Mouse (Mus musculus) limb, embryonic 15.5 days (tissue): ENCODE data around the gene Cntnap4. TPM values are rescaled to one million over a fixed set of nuclear protein-coding genes. Genes with fewer than 3 reads are reported as not detected.

Experiments
- ATAC-seq: fragments of 200-750 bp; cut with Nextera tagmentation; 2 replicates; pipeline ENCODE4 v1.8.0; 2017; ENCODE audit warnings: low read depth, moderate TSS enrichment; ENCODE audit not compliant: insufficient number of reproducible peaks, low FRiP score, low TSS enrichment
- H3K27ac ChIP-seq: fragments of 300-500 bp; sonication (generic); 2 replicates; pipeline ENCODE4 v1.5.1; 2015; ENCODE audit warnings: moderate library complexity, mild to moderate bottlenecking, inconsistent platforms
- H3K27me3 ChIP-seq: fragments of 300-500 bp; sonication (generic); 2 replicates; pipeline ENCODE4 v1.6.1; 2015; ENCODE audit warnings: inconsistent platforms
- H3K36me3 ChIP-seq: fragments of 300-500 bp; sonication (generic); 2 replicates; pipeline ENCODE4 v1.6.1; 2015; ENCODE audit warnings: inconsistent platforms
- H3K4me1 ChIP-seq: fragments of 300-500 bp; sonication (generic); 2 replicates; pipeline ENCODE4 v1.6.1; 2015; ENCODE audit warnings: inconsistent platforms
- H3K4me2 ChIP-seq: fragments of 300-500 bp; sonication (generic); 2 replicates; pipeline ENCODE4 v1.6.1; 2015; ENCODE audit warnings: mild to moderate bottlenecking, inconsistent platforms
- H3K4me3 ChIP-seq: fragments of 300-500 bp; sonication (generic); 2 replicates; pipeline ENCODE4 v1.5.1; 2015; ENCODE audit warnings: mild to moderate bottlenecking, inconsistent platforms
- H3K9ac ChIP-seq: fragments of 300-500 bp; sonication (generic); 2 replicates; pipeline ENCODE4 v1.6.1; 2015; ENCODE audit warnings: inconsistent platforms
- H3K9me3 ChIP-seq: fragments of 300-500 bp; sonication (generic); 2 replicates; pipeline ENCODE4 v1.6.1; 2016; ENCODE audit warnings: inconsistent platforms
- WGBS: fragments of 180-500 bp; shearing (Covaris S2); methylation state at CpG from one replicate; pipeline ENCODE4 v1.1.7; 2015; 5-methylcytosine and 5-hydroxymethylcytosine counted together
- polyA plus RNA-seq: library from polyadenylated mRNA; unstranded; fragments of >200 nt; fragmentation: Nextera tagmentation; extraction: Ambion mirVana; gene quantifications from 2 replicates; pipeline ENCODE4 v1.2.1, GENCODE M21; 2015

Gene Cntnap4
- polyA plus RNA-seq, 1 experiment from 2014 or later: 3.6 TPM

GRCm38 (mm10) chr8:112922151-112922550, 352.3 kb downstream of the Cntnap4 start:
- Histone ChIP-seq H3K9ac (no peak overlapping the region), H3K4me1 (no peaks in the 10 kb centered on the region), H3K36me3 (no peaks in the 10 kb centered on the region), H3K27ac (no peak overlapping the region), H3K27me3 (no peaks in the 10 kb centered on the region), H3K4me3 (no peak overlapping the region), H3K4me2 (no peak overlapping the region), H3K9me3 (no peaks in the 10 kb centered on the region)
- ATAC-seq: no peak

GRCm38 (mm10) chr8:112922789-112923188, 352.9 kb downstream of the Cntnap4 start:
- H3K4me1 ChIP-seq: no peaks in the 10 kb centered on the region
- no peaks in the 10 kb centered on the region for H3K36me3 ChIP-seq
- no peak overlapping the region for H3K4me2 ChIP-seq
- H3K9ac ChIP-seq: no peak overlapping the region
- ATAC-seq: no peak
- H3K27me3 ChIP-seq: no peaks in the 10 kb centered on the region
- H3K9me3 ChIP-seq: no peaks in the 10 kb centered on the region
- no peak overlapping the region for H3K27ac ChIP-seq
- 79% methylated on average over 5 of the region's 5 CpGs for WGBS
- H3K4me3 ChIP-seq: no peak overlapping the region
